Mouse (Mus musculus): Measurements from ENCODE around the gene Gad1.

- no peak for TF ChIP-seq CTCF (IDR thresholded peaks at IDR 0.05; ENCODE audit: extremely low read depth, insufficient read depth, insufficient read length, insufficient replicate concordance)
- TF ChIP-seq POLR2A (IDR thresholded peaks at IDR 0.05; ENCODE audit: low read depth, low read length), result no peak
These were observed 11.1 kb downstream of the Gad1 start for GRCm38 (mm10) chr2:70563721-70564645.
